Mouse (Mus musculus) adrenal gland, postnatal 4 days (tissue): ENCODE measurements around the gene Sipa1l3. TPM values are rescaled to one million over a fixed set of nuclear protein-coding genes. Genes with fewer than 3 reads are reported as not detected.
A peak's percentile ranks its signal among the peaks of the same experiment; 100 is the strongest.

Experiments used
- DNase-seq, 2 experiments: peaks; one replicate each; pipeline ENCODE4 v3.0.0; 2021 to 2022; ENCODE audit warnings: low spot score in 2 of 2, mixed read lengths in 2 of 2
- total RNA-seq, 2 experiments: library from RNA; stranded (reverse); gene quantifications; 2 replicates each; pipeline ENCODE4 v1.2.3; 2021

Sipa1l3 gene
- total RNA-seq, 2 experiments from 2014 or later, result 67.4 to 86.4 TPM

- DNase-seq, result no peak
These were observed 227.6 kb downstream of the Sipa1l3 start for GRCm38 (mm10) chr7:29290691-29291485.

GRCm38 (mm10) chr7:29289856-29290255 is 228.6 kb downstream of the Sipa1l3 start:
- no peak for DNase-seq

GRCm38 (mm10) chr7:29288942-29289638 is 229.4 kb downstream of the Sipa1l3 start, which contains the start of gene Ppp1r14a:
Ppp1r14a (plus strand) TSS chr7:29289308.
- peak; percentile 46 to 64 for DNase-seq

DNA sequence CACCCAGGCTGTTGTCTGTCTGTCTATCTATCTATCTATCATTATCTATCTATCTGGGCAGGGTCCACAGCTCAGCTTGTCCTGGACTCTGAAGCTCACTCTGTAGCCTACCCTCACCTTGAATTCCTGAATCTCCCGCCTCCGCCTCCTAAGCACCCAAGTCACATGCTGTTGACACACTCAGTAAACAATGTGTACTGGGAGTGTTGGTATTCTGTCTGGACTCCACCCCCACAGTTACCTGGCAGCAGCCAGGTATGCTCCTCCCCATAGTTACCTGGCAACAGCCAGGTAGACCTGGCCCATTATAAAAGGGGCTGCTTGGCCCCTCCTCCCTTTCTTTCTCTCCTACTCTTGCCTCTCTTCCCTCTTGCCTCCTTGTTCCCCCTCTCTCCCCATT is 230.4 kb downstream of the Sipa1l3 start:
- DNase-seq, result no peak

- DNase-seq, result no peak
These were observed 231.0 kb downstream of the Sipa1l3 start for GRCm38 (mm10) chr7:29287481-29287880.

DNA sequence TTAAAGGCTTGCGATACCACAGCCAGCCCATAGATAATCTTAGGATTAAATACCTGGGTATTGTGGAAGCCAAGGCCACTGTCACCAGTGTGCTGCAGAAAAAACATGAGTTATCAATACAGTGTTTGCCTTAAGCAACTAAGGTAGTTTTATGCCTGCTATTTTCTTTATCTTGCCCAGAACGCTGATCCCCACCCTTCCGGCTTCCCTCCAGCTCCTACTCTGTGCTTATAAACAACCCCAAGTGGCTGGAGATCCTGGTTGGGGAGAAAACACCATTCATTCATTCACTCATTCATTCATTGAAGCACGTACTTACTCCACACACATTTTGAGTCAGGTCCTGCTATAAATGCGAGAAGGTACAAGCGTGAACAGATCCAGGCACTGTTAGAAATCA is 233.9 kb downstream of the Sipa1l3 start:
- DNase-seq, result no peak

DNA sequence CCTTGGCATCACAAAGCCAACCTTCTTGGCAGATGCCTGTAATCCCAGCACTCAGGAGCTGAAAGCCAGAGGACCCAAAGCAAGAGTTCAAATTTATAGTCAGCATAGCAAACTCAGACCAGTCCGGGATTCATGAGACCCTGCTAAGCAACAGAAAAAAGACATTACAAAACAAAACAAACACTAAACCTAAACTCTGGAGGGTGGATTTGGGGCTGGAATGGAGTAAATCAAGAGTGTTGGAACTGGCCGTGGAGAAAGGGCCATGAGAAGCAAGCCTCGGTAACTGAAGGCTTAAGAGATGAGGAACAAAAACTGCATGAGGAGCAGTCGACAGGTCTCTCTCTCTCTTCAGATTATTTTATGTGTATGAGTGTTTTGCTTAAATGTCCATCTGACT is 234.6 kb downstream of the Sipa1l3 start:
- DNase-seq, result no peak

DNA sequence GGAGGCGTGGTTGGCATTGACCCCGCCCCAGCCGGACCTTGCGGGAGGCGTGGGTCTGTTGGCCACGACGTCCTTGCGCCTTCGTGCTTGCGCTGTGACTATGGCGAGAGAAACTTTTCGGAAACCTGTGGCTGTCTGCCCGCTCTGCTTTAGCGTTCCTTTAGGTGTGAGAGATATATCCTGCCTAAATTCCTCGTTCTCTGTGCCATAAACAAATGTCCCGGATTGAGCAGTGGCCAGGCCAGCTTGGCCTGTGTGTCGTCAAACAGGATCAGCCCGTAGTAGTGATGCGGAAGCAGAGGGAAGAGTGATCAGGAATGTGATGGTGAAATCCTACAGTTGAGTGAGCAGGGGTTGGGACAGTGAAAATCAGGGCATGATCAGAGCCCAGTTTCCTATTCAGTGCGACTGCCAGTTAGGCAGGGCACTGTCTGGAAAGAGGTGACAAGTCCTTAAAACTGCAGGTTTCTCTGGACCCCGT is 236.3 kb downstream of the Sipa1l3 start:
- no peak for DNase-seq

DNA sequence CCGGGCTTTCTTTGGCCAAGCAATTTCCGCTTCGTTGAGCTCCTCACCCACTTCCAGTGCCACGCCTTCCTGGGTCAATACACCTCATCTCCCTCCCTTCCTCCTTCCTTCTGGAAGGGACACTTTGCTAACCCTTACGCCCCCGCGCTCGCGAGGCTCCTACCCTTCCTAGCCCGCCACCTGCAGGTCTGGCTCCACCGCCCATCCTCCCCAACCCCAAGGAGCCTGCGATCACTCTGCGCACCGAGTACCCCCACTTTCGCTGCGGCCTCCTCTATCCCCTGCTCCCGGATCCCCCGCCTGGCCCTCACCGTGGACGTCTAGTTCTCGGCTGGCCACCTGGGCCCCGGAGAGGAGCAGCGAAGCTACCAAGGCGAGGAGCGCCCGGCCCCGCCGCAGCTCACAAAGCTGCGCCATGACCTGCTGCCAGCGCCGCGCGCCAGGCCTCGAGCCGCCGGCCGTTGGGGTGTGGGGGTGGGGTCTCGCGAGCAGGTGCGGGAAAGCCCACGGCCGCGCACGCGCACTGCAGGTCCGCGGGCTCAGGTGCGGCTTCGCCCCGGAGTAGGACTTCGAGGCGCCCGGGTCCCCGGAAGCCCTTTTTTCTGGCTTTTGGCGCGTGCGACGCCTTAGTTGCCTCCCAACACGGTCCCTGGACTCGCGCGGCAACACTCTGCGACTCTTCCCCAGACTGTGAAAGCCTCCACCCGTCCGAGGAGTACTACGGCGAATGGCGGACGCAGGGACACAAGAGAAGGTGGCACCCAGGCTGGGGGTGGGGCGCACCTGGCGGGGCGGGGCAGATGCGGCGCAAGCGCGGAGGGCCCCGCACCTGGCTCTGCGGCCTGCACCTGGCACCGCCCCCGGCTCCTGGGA is 237.0 kb downstream of the Sipa1l3 start, which contains the start of gene Spint2:
Gene Spint2 (minus strand): TSS at position 712 of the 873 bp plus-strand sequence.
- peak; percentile 28 to 29 for DNase-seq

GRCm38 (mm10) chr7:29280801-29281200 is 237.6 kb downstream of the Sipa1l3 start:
- DNase-seq, result no peak

GRCm38 (mm10) chr7:29279924-29280323 is 238.5 kb downstream of the Sipa1l3 start:
- no peak for DNase-seq

GRCm38 (mm10) chr7:29279261-29279660 is 239.2 kb downstream of the Sipa1l3 start:
- no peak for DNase-seq

DNA sequence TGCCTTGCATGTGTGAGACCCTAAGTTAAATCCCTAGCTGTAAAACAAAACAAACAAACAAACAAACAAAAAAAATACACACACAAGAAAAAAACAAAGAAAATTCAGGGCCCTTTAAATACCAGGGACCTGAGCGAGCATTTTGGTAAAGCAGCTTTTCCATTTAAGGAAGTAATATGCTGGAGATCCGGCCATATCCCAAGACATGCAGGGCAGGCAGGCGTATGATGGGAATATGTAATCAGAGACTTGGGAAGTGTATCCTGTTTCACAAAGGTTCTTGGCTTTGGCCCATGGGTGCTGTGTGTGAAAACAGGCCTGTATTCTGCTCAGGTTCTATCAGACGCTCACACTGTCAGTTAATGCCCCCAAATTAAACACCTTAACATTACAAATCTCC is 240.9 kb downstream of the Sipa1l3 start:
- no peak for DNase-seq

DNA sequence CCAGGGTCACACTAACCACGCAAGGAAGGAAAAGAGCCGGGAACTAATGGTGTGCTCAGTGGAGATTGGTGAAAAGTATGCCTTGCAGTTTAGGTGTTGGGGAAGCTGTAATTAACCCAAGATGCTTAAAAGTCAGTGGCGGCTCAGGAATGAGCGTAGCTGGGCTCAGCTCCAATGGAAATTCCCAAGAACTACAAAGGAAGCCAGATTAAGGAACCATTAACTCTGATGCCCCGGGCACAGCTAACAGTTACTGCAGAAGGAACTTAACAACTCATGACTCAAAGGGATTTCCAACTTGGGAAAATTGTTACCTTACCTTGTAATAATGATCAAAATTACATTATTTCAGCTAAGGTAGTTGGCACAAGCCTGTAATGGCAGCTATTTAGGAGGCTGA is 241.7 kb downstream of the Sipa1l3 start:
- no peak for DNase-seq

- DNase-seq, result no peak
These were observed 246.6 kb downstream of the Sipa1l3 start for GRCm38 (mm10) chr7:29271687-29272465.

DNA sequence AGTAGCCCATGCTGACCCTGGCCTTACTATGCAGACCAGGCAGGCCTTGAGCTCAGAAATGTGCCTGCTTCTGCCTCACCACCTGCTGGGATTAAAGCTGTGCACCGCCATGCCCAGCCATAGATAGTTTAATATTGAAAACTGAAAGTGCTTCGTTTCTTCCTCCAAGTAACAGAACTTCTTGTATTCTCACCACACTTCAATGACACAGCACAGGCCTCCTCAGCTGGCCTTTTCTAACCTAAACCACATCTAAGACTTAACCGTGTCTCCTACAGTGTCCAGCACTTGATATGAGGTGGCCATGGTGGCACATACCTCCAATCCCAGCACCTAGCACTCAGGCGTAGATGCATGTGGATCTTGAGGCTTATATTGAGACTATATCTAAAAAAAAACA is 248.0 kb downstream of the Sipa1l3 start:
- no peak for DNase-seq
